Mouse (Mus musculus): ENCODE data around the gene 1700092M07Rik. TPM values are rescaled to one million over a fixed set of nuclear protein-coding genes. Genes with fewer than 3 reads are reported as not detected.

Gene 1700092M07Rik
- polyA plus RNA-seq, 1 experiment from 2014 or later, result 1.5 TPM

GRCm38 (mm10) chr19:8706930-8707329 is 33.6 kb upstream of the 1700092M07Rik start:
- Histone ChIP-seq H3K9me3 (ENCODE audit: control insufficient read depth, low read length) (no peaks in the 10 kb centered on the region), H3K4me3 (ENCODE audit: low read length) (no peak overlapping the region), H3K4me2 (ENCODE audit: low read length) (no peak overlapping the region), H3K27ac (ENCODE audit: low read depth, low read length) (no peak overlapping the region), H3K9ac (ENCODE audit: low read depth, low read length) (no peak overlapping the region), H3K4me1 (ENCODE audit: control insufficient read depth, insufficient read depth, low read depth, low read length) (peaks cover 12% of the 10 kb centered on the region), H3K27me3 (replicated peaks; ENCODE audit: control insufficient read depth, insufficient read depth, low read length) (no peaks in the 10 kb centered on the region), H3K36me3 (ENCODE audit: control insufficient read depth, insufficient read depth, low read length) (peaks cover 34% of the 10 kb centered on the region)
- WGBS, result 98% methylated on average over 7 of the region's 7 CpGs
- ATAC-seq, result no peak

- H3K27me3 ChIP-seq (replicated peaks; ENCODE audit: control insufficient read depth, insufficient read depth, low read length), result no peaks in the 10 kb centered on the region
- WGBS, result 95% methylated on average over 8 of the region's 8 CpGs
- H3K27ac ChIP-seq (ENCODE audit: low read depth, low read length), result no peak overlapping the region
- H3K4me1 ChIP-seq (ENCODE audit: control insufficient read depth, insufficient read depth, low read depth, low read length), result peaks cover 19% of the 10 kb centered on the region
- ATAC-seq, result no peak
- no peak overlapping the region for H3K9ac ChIP-seq (ENCODE audit: low read depth, low read length)
- H3K36me3 ChIP-seq (ENCODE audit: control insufficient read depth, insufficient read depth, low read length), result peaks cover 36% of the 10 kb centered on the region
- no peaks in the 10 kb centered on the region for H3K9me3 ChIP-seq (ENCODE audit: control insufficient read depth, low read length)
- H3K4me2 ChIP-seq (ENCODE audit: low read length), result no peak overlapping the region
- H3K4me3 ChIP-seq (ENCODE audit: low read length), result no peak overlapping the region
Measured at GRCm38 (mm10) chr19:8708954-8709353, 31.6 kb upstream of the 1700092M07Rik start.

- H3K27me3 ChIP-seq (replicated peaks; ENCODE audit: control insufficient read depth, insufficient read depth, low read length), result no peaks in the 10 kb centered on the region
- H3K4me1 ChIP-seq (ENCODE audit: control insufficient read depth, insufficient read depth, low read depth, low read length), result peaks cover 23% of the 10 kb centered on the region
- peaks cover 36% of the 10 kb centered on the region for H3K36me3 ChIP-seq (ENCODE audit: control insufficient read depth, insufficient read depth, low read length)
- H3K4me2 ChIP-seq (ENCODE audit: low read length), result peak overlapping the region; percentile 1; the same call in 1 of the 2 replicates
- H3K9me3 ChIP-seq (ENCODE audit: control insufficient read depth, low read length), result no peaks in the 10 kb centered on the region
- 84% methylated on average over 2 of the region's 2 CpGs for WGBS
- ATAC-seq, result no peak
- peak overlapping the region; percentile 24 for H3K27ac ChIP-seq (ENCODE audit: low read depth, low read length)
- H3K9ac ChIP-seq (ENCODE audit: low read depth, low read length), result no peak overlapping the region
- no peak overlapping the region for H3K4me3 ChIP-seq (ENCODE audit: low read length)
Measured at GRCm38 (mm10) chr19:8710057-8710456, 30.5 kb upstream of the 1700092M07Rik start.

- H3K4me3 ChIP-seq (ENCODE audit: low read length), result peak overlapping the region; percentile 50
- H3K4me2 ChIP-seq (ENCODE audit: low read length), result peak overlapping the region; percentile 58
- H3K9ac ChIP-seq (ENCODE audit: low read depth, low read length), result peak overlapping the region; percentile 9; the same call in 1 of the 2 replicates
- peaks cover 33% of the 10 kb centered on the region for H3K36me3 ChIP-seq (ENCODE audit: control insufficient read depth, insufficient read depth, low read length)
- no peak overlapping the region for H3K27ac ChIP-seq (ENCODE audit: low read depth, low read length)
- 72% methylated on average over 4 of the region's 4 CpGs for WGBS
- no peak for ATAC-seq
- no peaks in the 10 kb centered on the region for H3K9me3 ChIP-seq (ENCODE audit: control insufficient read depth, low read length)
- H3K27me3 ChIP-seq (replicated peaks; ENCODE audit: control insufficient read depth, insufficient read depth, low read length), result no peaks in the 10 kb centered on the region
- peaks cover 23% of the 10 kb centered on the region for H3K4me1 ChIP-seq (ENCODE audit: control insufficient read depth, insufficient read depth, low read depth, low read length)
Measured at GRCm38 (mm10) chr19:8711506-8711905, 29.0 kb upstream of the 1700092M07Rik start.

GRCm38 (mm10) chr19:8711949-8712869 is 28.3 kb upstream of the 1700092M07Rik start:
- Histone ChIP-seq H3K4me2 (ENCODE audit: low read length) (peak overlapping the region; percentile 58), H3K4me1 (ENCODE audit: control insufficient read depth, insufficient read depth, low read depth, low read length) (peaks cover 23% of the 10 kb centered on the region), H3K9me3 (ENCODE audit: control insufficient read depth, low read length) (no peaks in the 10 kb centered on the region), H3K27me3 (replicated peaks; ENCODE audit: control insufficient read depth, insufficient read depth, low read length) (no peaks in the 10 kb centered on the region), H3K36me3 (ENCODE audit: control insufficient read depth, insufficient read depth, low read length) (peaks cover 28% of the 10 kb centered on the region), H3K9ac (ENCODE audit: low read depth, low read length) (peak overlapping the region; percentile 75), H3K4me3 (ENCODE audit: low read length) (peak overlapping the region; percentile 50), H3K27ac (ENCODE audit: low read depth, low read length) (peak overlapping the region; percentile 85)
- ATAC-seq, result no peak
- 62% methylated on average over 10 of the region's 10 CpGs for WGBS

- peak overlapping the region; percentile 58 for H3K4me2 ChIP-seq (ENCODE audit: low read length)
- peak overlapping the region; percentile 75 for H3K9ac ChIP-seq (ENCODE audit: low read depth, low read length)
- under 1% methylated on average over 13 of the region's 13 CpGs for WGBS
- H3K4me3 ChIP-seq (ENCODE audit: low read length), result peak overlapping the region; percentile 50
- peak overlapping the region; percentile 85 for H3K27ac ChIP-seq (ENCODE audit: low read depth, low read length)
- H3K36me3 ChIP-seq (ENCODE audit: control insufficient read depth, insufficient read depth, low read length), result peaks cover 23% of the 10 kb centered on the region
- H3K27me3 ChIP-seq (replicated peaks; ENCODE audit: control insufficient read depth, insufficient read depth, low read length), result no peaks in the 10 kb centered on the region
- H3K4me1 ChIP-seq (ENCODE audit: control insufficient read depth, insufficient read depth, low read depth, low read length), result peaks cover 23% of the 10 kb centered on the region
- H3K9me3 ChIP-seq (ENCODE audit: control insufficient read depth, low read length), result no peaks in the 10 kb centered on the region
- peak; percentile 44 for ATAC-seq
Measured at GRCm38 (mm10) chr19:8712870-8713305, 27.6 kb upstream of the 1700092M07Rik start.

GRCm38 (mm10) chr19:8713306-8713996 is 27.1 kb upstream of the 1700092M07Rik start:
- H3K4me1 ChIP-seq (ENCODE audit: control insufficient read depth, insufficient read depth, low read depth, low read length), result peaks cover 23% of the 10 kb centered on the region

GRCm38 (mm10) chr19:8713997-8714652 is 26.4 kb upstream of the 1700092M07Rik start:
- 7% methylated on average over 13 of the region's 13 CpGs for WGBS
- peak; percentile 31 for ATAC-seq
- Histone ChIP-seq H3K27me3 (replicated peaks; ENCODE audit: control insufficient read depth, insufficient read depth, low read length) (no peaks in the 10 kb centered on the region), H3K4me1 (ENCODE audit: control insufficient read depth, insufficient read depth, low read depth, low read length) (peaks cover 23% of the 10 kb centered on the region), H3K4me2 (ENCODE audit: low read length) (peak overlapping the region; percentile 58), H3K9me3 (ENCODE audit: control insufficient read depth, low read length) (no peaks in the 10 kb centered on the region), H3K36me3 (ENCODE audit: control insufficient read depth, insufficient read depth, low read length) (peaks cover 11% of the 10 kb centered on the region), H3K4me3 (ENCODE audit: low read length) (peak overlapping the region; percentile 50), H3K9ac (ENCODE audit: low read depth, low read length) (peak overlapping the region; percentile 75), H3K27ac (ENCODE audit: low read depth, low read length) (peak overlapping the region; percentile 85)

More at GRCm38 (mm10) chr19:8713306-8713996, 27.1 kb upstream of the 1700092M07Rik start:
- WGBS, result under 1% methylated on average over 48 of the region's 51 CpGs
- Histone ChIP-seq H3K9me3 (ENCODE audit: control insufficient read depth, low read length) (no peaks in the 10 kb centered on the region), H3K9ac (ENCODE audit: low read depth, low read length) (peak overlapping the region; percentile 75), H3K4me2 (ENCODE audit: low read length) (peak overlapping the region; percentile 58), H3K36me3 (ENCODE audit: control insufficient read depth, insufficient read depth, low read length) (peaks cover 17% of the 10 kb centered on the region), H3K4me3 (ENCODE audit: low read length) (peak overlapping the region; percentile 50), H3K27me3 (replicated peaks; ENCODE audit: control insufficient read depth, insufficient read depth, low read length) (no peaks in the 10 kb centered on the region), H3K27ac (ENCODE audit: low read depth, low read length) (peak overlapping the region; percentile 85)
- ATAC-seq, result peak; percentile 93

All from hindbrain, embryonic 16.5 days (tissue).